Mouse (Mus musculus) layer of hippocampus, adult 2 months (tissue): ENCODE results near the gene Umad1. TPM values are rescaled to one million over a fixed set of nuclear protein-coding genes. Genes with fewer than 3 reads are reported as not detected.

Experiments used
- DNase-seq, 2 experiments: peaks; one replicate each; pipeline ENCODE4 v3.0.0; 2022; ENCODE audit warnings: low spot score in 2 of 2
- H3K27ac ChIP-seq: fragments of 200-600 bp; 2 replicates; pipeline ENCODE4 v1.8.1; 2022
- H3K4me3 ChIP-seq: fragments of 200-600 bp; 2 replicates; pipeline ENCODE4 v1.8.1; 2022; ENCODE audit warnings: mild to moderate bottlenecking
- CTCF ChIP-seq: fragments of 200-600 bp; conservative IDR thresholded peaks from 2 replicates; pipeline ENCODE4 v1.8.1; 2022; ENCODE audit warnings: antibody characterized with exemption, mild to moderate bottlenecking, moderate library complexity
- total RNA-seq, 2 experiments: library from RNA; stranded (reverse); gene quantifications; 2 replicates each; pipeline ENCODE4 v1.2.3; 2021

The Umad1 gene
- total RNA-seq, 2 experiments from 2014 or later: 34.6 to 39.0 TPM

DNA sequence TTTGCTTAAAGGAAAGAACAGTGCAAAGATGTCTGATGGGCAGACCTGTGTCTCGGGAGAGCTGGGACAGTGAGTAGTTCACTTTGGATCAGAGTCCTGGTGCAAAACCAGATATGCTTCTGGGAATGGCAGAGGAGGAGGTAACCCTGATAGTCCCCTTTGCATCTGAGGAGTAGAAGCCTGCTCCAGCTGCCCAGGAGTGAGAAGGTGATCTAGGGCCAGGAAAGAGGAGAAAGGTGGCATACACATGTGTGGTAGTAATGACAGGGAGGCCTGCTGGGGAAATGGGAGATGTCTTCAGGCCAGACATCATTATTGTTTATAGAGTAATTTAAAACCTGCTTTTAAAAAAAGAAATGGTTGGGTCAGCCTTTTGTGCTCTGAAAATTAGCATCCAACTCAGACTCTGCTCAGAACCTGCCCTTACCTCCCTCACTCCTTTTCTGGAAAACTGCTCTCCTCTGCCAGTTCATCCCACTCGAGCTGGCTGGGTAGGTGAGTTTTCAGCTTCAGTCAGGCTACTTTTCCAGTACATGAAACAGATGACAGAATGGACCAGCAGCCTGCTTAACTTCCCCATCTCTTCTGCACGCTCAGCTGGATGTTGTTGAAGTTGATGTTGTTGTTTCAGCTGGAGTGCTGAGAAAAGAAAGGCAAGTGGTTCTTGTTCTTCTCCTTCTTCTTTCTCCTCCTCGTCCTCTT is 160.5 kb downstream of the Umad1 start:
- DNase-seq: no peak
- H3K27ac ChIP-seq: peak overlapping the region; percentile 18; the same call in 1 of the 2 replicates
- no peak overlapping the region for H3K4me3 ChIP-seq
- TF ChIP-seq CTCF: no peak

DNA sequence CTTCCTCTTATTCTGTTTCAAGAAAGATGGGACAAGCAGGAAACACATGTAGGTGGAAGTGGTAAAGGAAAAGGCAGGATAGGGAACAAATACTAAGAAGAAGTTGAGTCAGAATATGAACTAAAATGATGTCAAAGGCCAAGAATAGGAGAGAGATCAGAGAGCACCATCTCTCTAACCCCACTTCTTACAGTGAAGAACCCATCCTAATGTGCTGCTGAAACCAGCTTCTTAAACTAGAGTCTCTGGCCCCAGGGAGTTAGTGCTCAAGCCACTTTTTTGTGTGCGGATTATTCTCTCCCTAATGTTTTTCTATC is 161.1 kb downstream of the Umad1 start:
- no peak overlapping the region for H3K4me3 ChIP-seq
- no peak for DNase-seq
- H3K27ac ChIP-seq: no peak overlapping the region; the same call in 1 of the 2 replicates
- no peak for TF ChIP-seq CTCF

DNA sequence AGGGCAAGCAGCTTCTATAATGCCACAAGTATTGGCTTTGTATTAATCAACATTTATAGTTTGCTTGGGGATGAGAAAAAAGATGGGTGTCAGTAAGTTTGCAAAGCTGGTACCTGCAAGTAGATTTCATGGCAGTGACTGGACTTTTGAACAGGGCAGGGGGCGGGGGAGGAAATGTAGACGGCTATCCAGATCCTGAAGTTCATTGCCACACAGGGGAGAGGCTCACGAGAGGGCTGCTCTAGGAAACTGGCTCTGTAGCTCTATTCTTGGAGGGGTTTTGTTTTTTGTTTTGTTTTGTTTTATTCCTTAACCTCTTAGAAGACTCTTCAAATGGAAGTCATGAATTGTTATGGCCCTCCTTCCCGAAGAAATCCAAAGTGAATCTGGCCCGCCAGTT is 162.3 kb downstream of the Umad1 start:
- TF ChIP-seq CTCF: no peak
- Histone ChIP-seq H3K4me3 (no peak overlapping the region), H3K27ac (peak overlapping the region; percentile 56; the same call in 1 of the 2 replicates)
- no peak for DNase-seq

GRCm38 (mm10) chr6:8421959-8422581 is 163.0 kb downstream of the Umad1 start:
- Histone ChIP-seq H3K4me3 (peak overlapping the region; percentile 29), H3K27ac (peak overlapping the region; percentile 56)
- no peak for DNase-seq
- no peak for TF ChIP-seq CTCF

GRCm38 (mm10) chr6:8423142-8423541 is 164.1 kb downstream of the Umad1 start:
- no peak for TF ChIP-seq CTCF
- 0 out of 2 replicates have a peak overlapping the region, but pooled peaks have one; percentile 56 for H3K27ac ChIP-seq

DNA sequence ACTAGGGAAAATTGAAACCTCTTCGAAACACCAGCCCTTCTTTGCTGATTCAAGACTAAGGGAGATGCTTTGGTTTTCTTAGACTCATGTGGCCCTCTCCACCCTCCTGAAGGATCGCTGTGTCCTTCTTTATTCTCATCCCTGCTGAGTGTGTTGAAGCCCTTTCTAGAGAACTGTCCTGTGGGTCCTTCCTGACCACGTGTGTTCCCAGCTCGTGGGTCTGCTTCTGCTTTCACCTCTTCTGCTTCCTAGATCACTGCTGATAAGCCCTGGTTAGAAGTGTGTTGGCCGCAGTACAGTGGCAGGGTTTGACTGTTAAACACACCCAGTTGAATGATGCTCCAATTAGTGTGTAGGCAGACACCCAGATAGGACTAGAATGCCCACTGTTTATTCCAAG is 168.6 kb downstream of the Umad1 start:
- no peak for TF ChIP-seq CTCF
- Histone ChIP-seq H3K4me3 (no peak overlapping the region), H3K27ac (no peak overlapping the region)
- no peak for DNase-seq

More at GRCm38 (mm10) chr6:8423142-8423541, 164.1 kb downstream of the Umad1 start:
- no peak overlapping the region for H3K4me3 ChIP-seq
- no peak for DNase-seq

GRCm38 (mm10) chr6:8430610-8431234 is 171.6 kb downstream of the Umad1 start:
- peak; percentile 36; the same call in 1 of the 2 replicates for TF ChIP-seq CTCF
- no peak overlapping the region for H3K4me3 ChIP-seq
- DNase-seq: peak in 1 of 2 experiments; percentile 16
- no peak overlapping the region for H3K27ac ChIP-seq

GRCm38 (mm10) chr6:8433179-8433578 is 174.1 kb downstream of the Umad1 start:
- no peak for DNase-seq
- Histone ChIP-seq H3K27ac (no peak overlapping the region), H3K4me3 (no peak overlapping the region)
- TF ChIP-seq CTCF: no peak

- Histone ChIP-seq H3K4me3 (no peak overlapping the region), H3K27ac (no peak overlapping the region)
- DNase-seq: no peak
- no peak for TF ChIP-seq CTCF
Observed at GRCm38 (mm10) chr6:8437937-8438336, 178.8 kb downstream of the Umad1 start.

- H3K27ac ChIP-seq: no peak overlapping the region
- no peak for TF ChIP-seq CTCF
- no peak overlapping the region for H3K4me3 ChIP-seq
- no peak for DNase-seq
Observed at GRCm38 (mm10) chr6:8441814-8442213, 182.7 kb downstream of the Umad1 start.

GRCm38 (mm10) chr6:8446786-8447185 is 187.7 kb downstream of the Umad1 start:
- DNase-seq: peak in 1 of 2 experiments; percentile 38
- peak overlapping the region; percentile 72 for H3K27ac ChIP-seq

DNA sequence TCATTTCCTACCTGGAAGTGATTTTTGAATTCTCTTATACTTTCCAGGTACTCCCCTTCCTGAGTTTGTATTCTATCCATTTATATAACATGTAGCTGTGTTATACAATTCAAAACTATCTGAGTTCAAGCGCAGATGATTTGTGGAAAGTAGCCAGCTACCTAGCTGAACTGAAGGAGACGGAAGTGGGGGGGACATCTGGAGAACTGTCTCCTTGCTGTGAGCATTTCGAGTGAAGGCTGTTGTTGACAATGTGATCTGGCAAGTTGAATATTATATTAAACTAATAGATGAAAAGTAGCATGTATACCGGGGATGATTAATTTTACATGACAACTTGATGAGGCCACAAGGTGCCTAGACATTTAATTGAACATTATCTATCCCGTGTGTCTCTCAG is 196.5 kb downstream of the Umad1 start:
- DNase-seq: no peak
- Histone ChIP-seq H3K4me3 (no peak overlapping the region), H3K27ac (no peak overlapping the region)
- no peak for TF ChIP-seq CTCF

More at GRCm38 (mm10) chr6:8446786-8447185, 187.7 kb downstream of the Umad1 start:
- H3K4me3 ChIP-seq: no peak overlapping the region
- no peak for TF ChIP-seq CTCF

- no peak for TF ChIP-seq CTCF
- DNase-seq: no peak
- H3K27ac ChIP-seq: no peak overlapping the region
- no peak overlapping the region for H3K4me3 ChIP-seq
Observed at GRCm38 (mm10) chr6:8458596-8458995, 199.5 kb downstream of the Umad1 start.
